Mouse (Mus musculus) CH12.LX (cell line): Measurements from ENCODE around the gene Stard10. TPM values are rescaled to one million over a fixed set of nuclear protein-coding genes. Genes with fewer than 3 reads are reported as not detected.

Experiments
- DNase-seq: peaks from one replicate; pipeline ENCODE4 v3.0.0-alpha.2; 2013; ENCODE audit errors: extremely low read depth
- H3K27ac ChIP-seq: 2 replicates; pipeline ENCODE4 v1.5.1; 2012; ENCODE audit warnings: low read depth, mild to moderate bottlenecking, control low read depth, moderate library complexity; ENCODE audit not compliant: insufficient read depth
- H3K27me3 ChIP-seq: replicated peaks from 2 replicates; pipeline ENCODE3; 2012; ENCODE audit warnings: inconsistent platforms
- H3K36me3 ChIP-seq, 2 experiments: replicated peaks in 1 of 2; 2 replicates each; pipeline versions ENCODE3 to v1.6.1; 2012; ENCODE audit warnings: inconsistent platforms in 1 of 2, low read length in 1 of 2, mild to moderate bottlenecking in 1 of 2, mixed read lengths in 1 of 2, moderate library complexity in 1 of 2; ENCODE audit not compliant: control insufficient read depth in 1 of 2, insufficient read depth in 1 of 2
- H3K4me1 ChIP-seq, 2 experiments: 2 replicates each; pipeline ENCODE4 v1.6.1; 2012; ENCODE audit warnings: inconsistent platforms in 1 of 2, moderate library complexity in 1 of 2; ENCODE audit not compliant: insufficient read depth in 2 of 2, control insufficient read depth in 1 of 2
- H3K4me2 ChIP-seq: 2 replicates; pipeline ENCODE4 v1.6.1; 2012; ENCODE audit warnings: low read depth, mild to moderate bottlenecking, control low read depth; ENCODE audit not compliant: poor library complexity, insufficient read depth, severe bottlenecking
- H3K4me3 ChIP-seq, 3 experiments: fragments of 150-350 bp in 1 of 3; sonication (generic) in 1 of 3; replicated peaks in 1 of 3; 2 replicates each; pipeline versions ENCODE3 to v1.5.1; 2011 to 2012; ENCODE audit warnings: low read depth in 2 of 3, low read length in 2 of 3, mild to moderate bottlenecking in 2 of 3, moderate library complexity in 2 of 3, control low read depth in 1 of 3, improper control_type of control experiment in 1 of 3, inconsistent platforms in 1 of 3, mixed read lengths in 1 of 3; ENCODE audit not compliant: poor library complexity in 1 of 3
- H3K79me2 ChIP-seq: replicated peaks from 2 replicates; pipeline ENCODE4 v1.6.1; 2012; ENCODE audit warnings: mild to moderate bottlenecking, moderate library complexity; ENCODE audit not compliant: control insufficient read depth, poor library complexity, insufficient read depth, severe bottlenecking; ENCODE audit errors: extremely low read depth
- H3K9ac ChIP-seq: 2 replicates; pipeline ENCODE4 v1.6.1; 2012; ENCODE audit warnings: low read depth, mild to moderate bottlenecking, control low read depth, moderate library complexity; ENCODE audit not compliant: insufficient read depth
- H3K9me3 ChIP-seq: replicated peaks from 2 replicates; pipeline ENCODE3; 2012; ENCODE audit warnings: low read length, inconsistent platforms, mixed read lengths
- BHLHE40 ChIP-seq: IDR thresholded peaks from 2 replicates; pipeline ENCODE4 v1.6.1; 2011; ENCODE audit warnings: mild to moderate bottlenecking, low read depth, low read length, improper control_type of control experiment
- CTCF ChIP-seq, 2 experiments: IDR thresholded peaks in 1 of 2; conservative IDR thresholded peaks in 1 of 2; 2 replicates each; pipeline ENCODE4 v1.5.1; 2011 to 2012; ENCODE audit warnings: low read depth in 2 of 2, low read length in 2 of 2, improper control_type of control experiment in 1 of 2, inconsistent platforms in 1 of 2, mild to moderate bottlenecking in 1 of 2, moderate library complexity in 1 of 2
- E2F4 ChIP-seq: IDR thresholded peaks from 2 replicates; pipeline ENCODE4 v1.6.1; 2011; ENCODE audit warnings: low read depth, low read length, improper control_type of control experiment; ENCODE audit not compliant: insufficient replicate concordance
- EP300 ChIP-seq: IDR thresholded peaks from 2 replicates; pipeline ENCODE4 v1.6.1; 2011; ENCODE audit warnings: low read length, improper control_type of control experiment
- ETS1 ChIP-seq: conservative IDR thresholded peaks from 2 replicates; pipeline ENCODE4 v1.6.1; 2012; ENCODE audit warnings: low read depth, mild to moderate bottlenecking, inconsistent platforms, low read length, improper control_type of control experiment, moderate library complexity
- GABPA ChIP-seq: IDR thresholded peaks from 2 replicates; pipeline ENCODE4 v1.6.1; 2012; ENCODE audit warnings: low read depth, low read length, improper control_type of control experiment, inconsistent platforms; ENCODE audit not compliant: insufficient replicate concordance
- JUN ChIP-seq: IDR thresholded peaks from 2 replicates; pipeline ENCODE4 v1.6.1; 2011; ENCODE audit warnings: low read depth, mild to moderate bottlenecking, low read length, improper control_type of control experiment, moderate library complexity; ENCODE audit not compliant: insufficient read depth
- KAT2A ChIP-seq: IDR thresholded peaks from 2 replicates; pipeline ENCODE4 v1.6.1; 2012; ENCODE audit warnings: low read length, improper control_type of control experiment, inconsistent platforms; ENCODE audit not compliant: insufficient replicate concordance
- MEF2A ChIP-seq: IDR thresholded peaks from 2 replicates; pipeline ENCODE4 v1.6.1; 2014; ENCODE audit warnings: low read depth, mild to moderate bottlenecking, inconsistent platforms, low read length, improper control_type of control experiment, borderline replicate concordance
- NRF1 ChIP-seq: IDR thresholded peaks from 2 replicates; pipeline ENCODE4 v1.6.1; 2014; ENCODE audit warnings: low read depth, mild to moderate bottlenecking, inconsistent platforms, low read length, improper control_type of control experiment, moderate library complexity
- PAX5 ChIP-seq: IDR thresholded peaks from 2 replicates; pipeline ENCODE4 v1.6.1; 2012; ENCODE audit warnings: low read length, inconsistent platforms, mixed read lengths
- POLR2A ChIP-seq: IDR thresholded peaks from 2 replicates; pipeline ENCODE4 v1.6.1; 2011; ENCODE audit warnings: low read depth, mild to moderate bottlenecking, improper control_type of control experiment, low read length
- POLR2AphosphoS2 ChIP-seq: IDR thresholded peaks from 2 replicates; pipeline ENCODE4 v1.6.1; 2011; ENCODE audit warnings: low read depth, low read length, improper control_type of control experiment
- SIN3A ChIP-seq: IDR thresholded peaks from 2 replicates; pipeline ENCODE4 v1.6.1; 2012; ENCODE audit warnings: low read length, improper control_type of control experiment, inconsistent platforms
- SMC3 ChIP-seq: IDR thresholded peaks from 2 replicates; pipeline ENCODE4 v1.6.1; 2011; ENCODE audit warnings: low read depth, low read length, improper control_type of control experiment
- UBTF ChIP-seq: IDR thresholded peaks from 2 replicates; pipeline ENCODE4 v1.6.1; 2012; ENCODE audit warnings: low read depth, mild to moderate bottlenecking, inconsistent platforms, low read length, improper control_type of control experiment, moderate library complexity
- USF2 ChIP-seq: conservative IDR thresholded peaks from 2 replicates; pipeline ENCODE4 v1.6.1; 2011; ENCODE audit warnings: low read depth, low read length, improper control_type of control experiment
- ZKSCAN1 ChIP-seq: IDR thresholded peaks from 2 replicates; pipeline ENCODE4 v1.6.1; 2012; ENCODE audit warnings: low read depth, inconsistent platforms, low read length, improper control_type of control experiment, borderline replicate concordance
- dilution Hi-C: fragments of 300-500 bp; cut with MboI; formaldehyde crosslinking; loops from 2 replicates; pipeline ENCODE4 v1.14.3; 2020; ENCODE audit warnings: low sequenced_read_pairs; ENCODE audit not compliant: extremely low pct_unique_long_range_greater_than_20kb, extremely low pct_ligation_motif_present
- in situ Hi-C: fragments of 300-500 bp; cut with MboI; formaldehyde crosslinking; loops from 3 replicates; pipeline ENCODE4 v1.14.3; 2019; ENCODE audit warnings: low sequenced_read_pairs, low pct_ligation_motif_present, low pct_unique_long_range_greater_than_20kb, mixed read lengths
- polyA plus RNA-seq: library from polyadenylated mRNA; unstranded; fragments of >175 nt; gene quantifications from 2 replicates; pipeline ENCODE4 v1.2.1, GENCODE M21; 2012; ENCODE audit warnings: low read depth; ENCODE audit not compliant: insufficient read length
- total RNA-seq, 2 experiments: library from RNA; depleted of rRNA; stranded (reverse); fragments of 300-350 nt in 1 of 2; fragments of >200 nt in 1 of 2; gene quantifications; 2 replicates each; pipeline ENCODE4 v1.2.3; 2012 to 2014

The Stard10 gene
- total and polyA plus RNA-seq, 3 experiments, result 2.4 to 12.7 (median 6.7) TPM

- no peak overlapping the region for H3K4me2 ChIP-seq
- no peak for TF ChIP-seq GABPA
These were observed 28.0 kb downstream of the Stard10 start for GRCm38 (mm10) chr7:101344892-101345291.

GRCm38 (mm10) chr7:101346991-101347390, 30.1 kb downstream of the Stard10 start:
- Histone ChIP-seq H3K9me3 (no peaks in the 10 kb centered on the region), H3K36me3 (peaks cover 0 to 17% of the 10 kb centered on the region in 2 experiments), H3K9ac (no peak overlapping the region), H3K4me1 (peaks cover 22 to 59% of the 10 kb centered on the region in 2 experiments), H3K4me2 (no peak overlapping the region), H3K4me3 (no peak overlapping the region), H3K27ac (no peak overlapping the region), H3K79me2 (no peaks in the 10 kb centered on the region; the same call in 1 of the 2 replicates), H3K27me3 (no peaks in the 10 kb centered on the region)
- dilution Hi-C loops (no loop called here), in situ Hi-C loops (no loop called here)
- no peak for DNase-seq
- TF ChIP-seq SIN3A (no peak), ZKSCAN1 (no peak), ETS1 (no peak), BHLHE40 (no peak), USF2 (no peak), POLR2AphosphoS2 (no peak), SMC3 (no peak), PAX5 (no peak), POLR2A (no peak), JUN (no peak), CTCF (conservative IDR thresholded peaks at IDR 0.05 in 1 of 2, IDR thresholded peaks at IDR 0.05 in 1 of 2; ENCODE audit: low read depth in 2 of 2, low read length in 2 of 2) (no peak), E2F4 (no peak), KAT2A (no peak), UBTF (no peak), NRF1 (no peak), MEF2A (no peak), EP300 (no peak)

More at GRCm38 (mm10) chr7:101344892-101345291, 28.0 kb downstream of the Stard10 start:
- Histone ChIP-seq H3K4me3 (no peak overlapping the region), H3K27ac (no peak overlapping the region), H3K9ac (no peak overlapping the region), H3K27me3 (no peaks in the 10 kb centered on the region), H3K36me3 (peaks cover 0 to 8% of the 10 kb centered on the region in 2 experiments), H3K79me2 (no peaks in the 10 kb centered on the region; the same call in 1 of the 2 replicates), H3K9me3 (no peaks in the 10 kb centered on the region), H3K4me1 (peaks cover 24 to 71% of the 10 kb centered on the region in 2 experiments)
- dilution Hi-C loops, result no loop called here
- no peak for DNase-seq
- in situ Hi-C loops, result no loop called here
